Mouse (Mus musculus) adrenal gland, adult (tissue): ENCODE data around the gene Odf4.

Source experiments
- DNase-seq, 2 experiments: peaks; one replicate each; pipeline ENCODE4 v3.0.0; 2022 to 2023; ENCODE audit warnings: low spot score in 1 of 2; ENCODE audit not compliant: inconsistent age in 2 of 2

Odf4 gene

DNA sequence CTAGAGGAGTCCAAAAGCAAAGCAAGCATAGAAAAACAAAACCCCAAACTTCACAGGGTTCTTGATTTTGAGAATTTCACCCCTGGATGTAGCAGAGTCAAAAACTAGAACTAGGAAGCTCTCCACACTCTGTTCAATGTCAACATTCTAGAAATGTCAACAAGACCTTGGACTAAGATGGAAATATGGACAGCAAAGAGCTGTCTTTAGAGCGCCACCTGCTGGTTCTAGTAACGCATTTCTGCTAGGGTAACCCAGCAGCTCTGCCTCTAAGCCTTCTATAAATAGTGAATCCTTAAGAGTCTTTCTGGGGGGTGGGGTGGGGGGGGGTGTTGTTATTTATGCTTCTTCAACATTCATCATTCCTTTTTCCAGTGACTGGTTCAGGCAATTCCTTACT is 52.0 kb downstream of the Odf4 start:
- DNase-seq, result peak; percentile 70 to 86
